Mouse (Mus musculus) erythroblast, embryonic 14.5 days (primary cell): ENCODE data around the gene Lancl3. TPM values are rescaled to one million over a fixed set of nuclear protein-coding genes. Genes with fewer than 3 reads are reported as not detected.
A peak's percentile ranks its signal among the peaks of the same experiment; 100 is the strongest.

Experiments
- H3K27me3 ChIP-seq: 2 replicates; pipeline ENCODE4 v1.6.1; 2012; ENCODE audit warnings: inconsistent platforms; ENCODE audit not compliant: control insufficient read depth
- H3K36me3 ChIP-seq: 2 replicates; pipeline ENCODE4 v1.6.1; 2012; ENCODE audit warnings: mild to moderate bottlenecking, inconsistent platforms; ENCODE audit not compliant: control insufficient read depth
- H3K4me1 ChIP-seq: 2 replicates; pipeline ENCODE4 v1.6.1; 2012; ENCODE audit warnings: inconsistent platforms; ENCODE audit not compliant: control insufficient read depth
- H3K4me3 ChIP-seq: replicated peaks from 2 replicates; pipeline ENCODE3; 2012; ENCODE audit warnings: moderate library complexity, mild to moderate bottlenecking, inconsistent platforms
- H3K9me3 ChIP-seq: 2 replicates; pipeline ENCODE4 v1.6.1; 2012; ENCODE audit warnings: low read length, inconsistent platforms, mixed read lengths; ENCODE audit not compliant: control insufficient read depth
- GATA1 ChIP-seq: IDR thresholded peaks from 2 replicates; pipeline ENCODE4 v1.6.1; 2012; ENCODE audit warnings: low read length, inconsistent platforms, mixed read lengths
- TAL1 ChIP-seq: IDR thresholded peaks from 3 replicates; pipeline ENCODE4 v1.6.1; 2012; ENCODE audit warnings: low read length, inconsistent platforms, mixed read lengths
- polyA plus RNA-seq: library from polyadenylated mRNA; stranded (reverse); fragments of >175 nt; gene quantifications from 2 replicates; pipeline ENCODE4 v1.2.3, GENCODE M21; 2012

Gene Lancl3
- polyA plus RNA-seq, 1 experiment, result not detected

GRCm38 (mm10) chrX:9221206-9221605, 21.5 kb downstream of the Lancl3 start:
- no peaks in the 10 kb centered on the region; the same call in 1 of the 2 replicates for H3K36me3 ChIP-seq
- TF ChIP-seq GATA1, result no peak
- TF ChIP-seq TAL1, result no peak
- H3K4me3 ChIP-seq, result no peak overlapping the region
- peaks cover 2% of the 10 kb centered on the region; the same call in 1 of the 2 replicates for H3K9me3 ChIP-seq
- peaks cover 31% of the 10 kb centered on the region for H3K4me1 ChIP-seq
- no peaks in the 10 kb centered on the region for H3K27me3 ChIP-seq

DNA sequence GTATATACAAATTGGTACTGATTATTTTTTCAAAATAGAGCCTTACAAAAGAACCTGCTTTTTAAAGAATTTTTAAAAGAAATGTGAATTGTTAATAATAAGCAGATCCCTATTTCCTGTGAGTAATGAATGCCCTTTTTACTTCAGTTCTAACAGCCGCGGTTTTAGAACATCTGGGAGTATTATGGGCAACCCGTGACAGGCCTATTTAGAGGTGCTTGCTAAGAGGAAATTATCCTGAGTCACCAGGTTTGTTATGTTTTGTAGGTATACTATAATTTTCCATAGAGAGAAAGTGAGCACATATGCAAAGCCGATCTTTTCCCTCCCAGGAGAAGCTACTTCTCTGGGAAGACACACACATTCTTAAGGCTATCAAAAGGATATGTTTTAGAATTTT, 22.0 kb downstream of the Lancl3 start:
- Histone ChIP-seq H3K4me1 (peaks cover 31% of the 10 kb centered on the region), H3K9me3 (peaks cover 2% of the 10 kb centered on the region; the same call in 1 of the 2 replicates), H3K36me3 (no peaks in the 10 kb centered on the region; the same call in 1 of the 2 replicates), H3K27me3 (no peaks in the 10 kb centered on the region), H3K4me3 (no peak overlapping the region)
- TF ChIP-seq GATA1 (no peak), TAL1 (no peak)

DNA sequence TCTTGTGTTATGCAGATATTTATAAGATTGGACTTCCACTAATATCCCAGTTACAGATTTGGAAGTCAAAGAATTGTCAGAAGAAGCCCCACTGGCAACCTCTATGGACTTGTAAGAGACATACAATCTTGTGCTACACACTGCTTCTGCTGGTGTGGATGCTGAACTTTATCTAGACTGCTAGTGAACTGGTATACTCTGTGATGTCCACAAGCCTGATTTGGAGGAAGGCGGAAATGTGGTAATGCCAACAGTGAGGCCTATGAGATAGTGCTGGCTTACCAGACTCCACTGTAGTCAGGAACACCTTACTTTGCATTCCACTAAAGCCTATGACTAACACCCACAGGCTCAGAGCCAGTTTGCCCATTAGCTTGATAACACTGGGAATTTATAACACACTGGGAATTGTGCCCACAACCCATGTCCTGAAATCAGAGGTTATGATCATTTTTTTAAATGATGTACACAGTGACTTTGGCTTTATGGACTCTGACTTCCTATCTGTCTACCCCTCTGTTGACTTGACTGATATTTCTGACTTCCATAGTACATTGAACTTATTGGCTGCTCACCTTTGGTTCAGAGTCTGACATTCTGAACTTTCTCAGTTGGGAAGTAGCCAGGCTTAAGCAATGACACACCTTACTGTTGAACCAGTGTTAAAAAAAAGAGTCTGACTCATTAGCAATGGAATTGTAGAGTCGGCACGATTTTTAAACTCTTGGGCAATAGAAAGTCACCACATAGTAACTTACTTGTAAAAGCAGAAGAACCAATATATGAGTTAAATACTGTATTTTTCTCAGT, 22.9 kb downstream of the Lancl3 start:
- Histone ChIP-seq H3K36me3 (no peaks in the 10 kb centered on the region), H3K4me3 (no peak overlapping the region), H3K4me1 (peaks cover 33% of the 10 kb centered on the region), H3K9me3 (no peaks in the 10 kb centered on the region), H3K27me3 (no peaks in the 10 kb centered on the region)
- no peak for TF ChIP-seq TAL1
- no peak for TF ChIP-seq GATA1

GRCm38 (mm10) chrX:9227105-9227504, 27.4 kb downstream of the Lancl3 start:
- Histone ChIP-seq H3K27me3 (no peaks in the 10 kb centered on the region), H3K4me1 (peaks cover 24% of the 10 kb centered on the region), H3K9me3 (no peaks in the 10 kb centered on the region), H3K4me3 (no peak overlapping the region), H3K36me3 (no peaks in the 10 kb centered on the region)
- TF ChIP-seq TAL1, result no peak
- no peak for TF ChIP-seq GATA1

- peaks cover 9% of the 10 kb centered on the region for H3K36me3 ChIP-seq
- TF ChIP-seq TAL1 (no peak), GATA1 (no peak)
- no peak overlapping the region for H3K4me3 ChIP-seq
- H3K4me1 ChIP-seq, result peaks cover 43% of the 10 kb centered on the region
- no peaks in the 10 kb centered on the region for H3K9me3 ChIP-seq
- H3K27me3 ChIP-seq, result no peaks in the 10 kb centered on the region
These were observed 41.3 kb downstream of the Lancl3 start for GRCm38 (mm10) chrX:9240737-9241591.

DNA sequence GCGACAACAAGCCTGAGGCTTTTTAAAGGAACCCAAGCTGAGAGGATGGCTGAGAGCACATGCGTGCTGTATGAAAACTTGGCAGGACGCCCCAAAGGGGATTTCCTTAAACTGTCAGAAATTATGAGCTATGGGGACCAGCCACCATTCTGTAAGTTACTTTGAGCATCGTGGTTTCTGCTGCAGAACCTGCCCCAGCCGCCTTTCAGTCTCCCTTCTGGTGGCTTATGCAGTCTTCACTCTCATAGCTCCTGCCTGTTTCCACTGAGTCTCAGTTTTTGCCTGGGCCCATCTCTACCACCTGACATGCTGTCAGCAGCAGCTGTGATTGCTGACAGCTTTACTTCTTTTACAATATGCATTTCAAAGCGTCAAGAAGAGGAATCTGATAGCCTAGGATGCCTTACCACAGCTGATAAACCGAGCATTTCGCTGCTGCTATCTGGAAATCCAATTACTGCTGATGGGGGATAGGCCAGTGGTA, 43.7 kb downstream of the Lancl3 start:
- H3K27me3 ChIP-seq, result no peaks in the 10 kb centered on the region
- H3K4me3 ChIP-seq, result peak overlapping the region; percentile 11
- TF ChIP-seq TAL1 (no peak), GATA1 (no peak)
- H3K9me3 ChIP-seq, result no peaks in the 10 kb centered on the region
- peaks cover 23% of the 10 kb centered on the region for H3K36me3 ChIP-seq
- H3K4me1 ChIP-seq, result peaks cover 65% of the 10 kb centered on the region

GRCm38 (mm10) chrX:9244603-9245336, 45.1 kb downstream of the Lancl3 start:
- no peaks in the 10 kb centered on the region for H3K9me3 ChIP-seq
- peaks cover 33% of the 10 kb centered on the region for H3K36me3 ChIP-seq
- H3K4me1 ChIP-seq, result peaks cover 74% of the 10 kb centered on the region
- no peaks in the 10 kb centered on the region for H3K27me3 ChIP-seq
- peak overlapping the region; percentile 44 for H3K4me3 ChIP-seq
- peak; percentile 69 for TF ChIP-seq GATA1
- peak; percentile 73 for TF ChIP-seq TAL1

GRCm38 (mm10) chrX:9248911-9249310, 49.2 kb downstream of the Lancl3 start:
- H3K4me1 ChIP-seq, result peaks cover 68% of the 10 kb centered on the region
- H3K4me3 ChIP-seq, result no peak overlapping the region
- TF ChIP-seq GATA1, result no peak
- no peak for TF ChIP-seq TAL1
- H3K9me3 ChIP-seq, result no peaks in the 10 kb centered on the region
- H3K27me3 ChIP-seq, result no peaks in the 10 kb centered on the region
- H3K36me3 ChIP-seq, result peaks cover 66% of the 10 kb centered on the region

DNA sequence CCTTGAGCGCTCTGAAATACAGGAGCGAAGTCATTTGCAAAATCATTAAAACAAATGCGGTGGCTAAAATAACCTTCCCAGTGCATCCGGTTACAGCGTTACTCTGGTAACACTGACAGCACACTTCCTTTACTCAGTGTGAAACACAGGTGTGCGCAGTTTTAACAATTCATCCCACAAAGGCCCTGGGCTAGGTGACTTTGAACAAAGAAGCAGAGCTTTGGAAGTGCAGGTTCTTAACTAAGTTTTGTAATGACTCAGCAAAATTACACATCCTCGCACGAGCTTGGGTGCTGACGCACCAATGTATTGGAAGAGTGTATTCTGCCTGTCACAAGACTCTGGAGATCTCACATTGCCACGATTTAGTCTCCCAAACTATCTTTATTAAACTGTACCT, 54.3 kb downstream of the Lancl3 start:
- Histone ChIP-seq H3K9me3 (no peaks in the 10 kb centered on the region), H3K4me3 (peak overlapping the region; percentile 67), H3K36me3 (peaks cover 57% of the 10 kb centered on the region), H3K27me3 (no peaks in the 10 kb centered on the region), H3K4me1 (peaks cover 67% of the 10 kb centered on the region)
- TF ChIP-seq GATA1 (no peak), TAL1 (no peak)
